Mouse (Mus musculus) forebrain, postnatal 0 days (tissue): Measurements from ENCODE around the gene Slc1a1. TPM values are rescaled to one million over a fixed set of nuclear protein-coding genes. Genes with fewer than 3 reads are reported as not detected.

Experiments
- ATAC-seq: fragments of 200-750 bp; cut with Nextera tagmentation; 2 replicates; pipeline ENCODE4 v1.8.0; 2017; ENCODE audit warnings: mild to moderate bottlenecking, moderate library complexity
- DNase-seq: peaks from one replicate; pipeline ENCODE4 v3.0.0-alpha.2; 2015
- H3K27ac ChIP-seq: fragments of 300-500 bp; sonication (generic); 2 replicates; pipeline ENCODE4 v1.5.1; 2014; ENCODE audit warnings: low read depth, mild to moderate bottlenecking, antibody characterized with exemption, low read length, moderate library complexity, mixed read lengths
- H3K27me3 ChIP-seq: fragments of 300-500 bp; sonication (generic); 2 replicates; pipeline ENCODE4 v1.6.1; 2014; ENCODE audit warnings: mild to moderate bottlenecking, low read length, mixed read lengths; ENCODE audit not compliant: insufficient read depth
- H3K36me3 ChIP-seq: fragments of 300-500 bp; sonication (generic); 2 replicates; pipeline ENCODE4 v1.6.1; 2014; ENCODE audit warnings: mild to moderate bottlenecking, moderate library complexity; ENCODE audit not compliant: insufficient read depth
- H3K4me1 ChIP-seq: fragments of 300-500 bp; sonication (generic); 2 replicates; pipeline ENCODE4 v1.6.1; 2014; ENCODE audit warnings: antibody characterized with exemption; ENCODE audit not compliant: insufficient read depth
- H3K4me2 ChIP-seq: fragments of 300-500 bp; sonication (generic); 2 replicates; pipeline ENCODE4 v1.6.1; 2014; ENCODE audit warnings: low read depth, mild to moderate bottlenecking, moderate library complexity
- H3K4me3 ChIP-seq: fragments of 300-500 bp; sonication (generic); 2 replicates; pipeline ENCODE4 v1.5.1; 2014; ENCODE audit warnings: low read depth, low read length, mixed read lengths
- H3K9ac ChIP-seq: fragments of 300-500 bp; sonication (generic); 2 replicates; pipeline ENCODE4 v1.6.1; 2014; ENCODE audit warnings: mild to moderate bottlenecking
- H3K9me3 ChIP-seq: fragments of 300-500 bp; sonication (generic); 2 replicates; pipeline ENCODE4 v1.6.1; 2016; ENCODE audit warnings: low read length
- CTCF ChIP-seq: sonication (generic); IDR thresholded peaks from 2 replicates; pipeline ENCODE4 v1.5.1; 2016; ENCODE audit warnings: antibody characterized with exemption, control low read depth, low read depth
- WGBS: fragments of 180-500 bp; shearing (Covaris S2); extraction: QIAGEN DNeasy Blood & Tissue Kit; methylation state at CpG from one replicate; pipeline ENCODE4 v1.1.7; 2014; 5-methylcytosine and 5-hydroxymethylcytosine counted together
- polyA plus RNA-seq: library from polyadenylated mRNA; unstranded; fragments of >200 nt; fragmentation: Nextera tagmentation; extraction: Ambion mirVana; gene quantifications from 2 replicates; pipeline ENCODE4 v1.2.1, GENCODE M21; 2015
- total RNA-seq: library from RNA; depleted of rRNA; stranded (reverse); fragments of >200 nt; gene quantifications from 2 replicates; pipeline ENCODE4 v1.2.3, GENCODE M21; 2014; rRNA removed

Gene Slc1a1
- total RNA-seq: 74.2 and 78.0 TPM in 2 replicates
- 34.9 and 49.2 TPM in 2 replicates for polyA plus RNA-seq

DNA sequence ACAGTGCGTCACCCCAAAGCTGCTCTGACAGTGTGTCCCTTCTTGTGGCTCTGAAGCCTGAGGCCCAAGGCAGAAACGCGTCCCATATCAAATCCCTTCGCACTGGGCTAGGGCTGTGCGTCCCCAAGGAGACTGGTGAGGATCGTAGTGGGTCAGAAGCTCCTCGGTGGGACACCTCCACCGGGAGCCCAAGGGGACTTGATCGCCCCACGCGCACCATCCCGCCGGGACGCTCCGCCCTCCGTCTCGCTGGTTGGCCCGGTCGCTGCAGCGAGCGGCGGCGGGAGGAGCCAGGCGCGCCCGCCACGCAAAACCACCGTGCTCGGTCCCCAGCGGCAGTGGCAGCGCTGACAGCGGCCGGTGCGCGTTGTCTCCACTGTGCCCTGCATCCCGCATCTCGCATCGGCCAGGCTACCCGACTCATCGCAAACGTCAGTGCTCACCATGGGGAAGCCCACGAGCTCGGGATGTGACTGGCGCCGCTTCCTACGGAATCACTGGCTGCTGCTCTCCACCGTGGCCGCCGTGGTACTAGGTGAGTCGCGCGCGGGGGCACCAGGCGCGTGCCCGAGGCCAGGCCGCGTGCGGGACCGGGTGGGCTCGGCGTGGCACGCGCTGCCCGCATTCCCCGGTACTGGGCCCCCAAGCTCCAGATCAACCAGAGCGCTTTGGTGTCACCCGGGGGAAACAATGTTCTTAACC lies at the start of gene Slc1a1:
TSS of gene Slc1a1 (plus strand) at position 252 of the 702 bp plus-strand sequence.
- DNase-seq (peak; percentile 89), ATAC-seq (peak; percentile 96)
- Histone ChIP-seq H3K4me1 (peaks cover 9% of the 10 kb centered on the region), H3K27ac (peak within 1 kb of the TSS; percentile 69), H3K9me3 (no peaks in the 10 kb centered on the region), H3K9ac (peak within 1 kb of the TSS; percentile 79), H3K27me3 (no peaks in the 10 kb centered on the region), H3K4me2 (peak within 1 kb of the TSS; percentile 65), H3K36me3 (no peaks in the 10 kb centered on the region), H3K4me3 (peak within 1 kb of the TSS; percentile 66)
- peak; percentile 52 for TF ChIP-seq CTCF
- WGBS: under 1% methylated on average over 66 of the region's 68 CpGs

DNA sequence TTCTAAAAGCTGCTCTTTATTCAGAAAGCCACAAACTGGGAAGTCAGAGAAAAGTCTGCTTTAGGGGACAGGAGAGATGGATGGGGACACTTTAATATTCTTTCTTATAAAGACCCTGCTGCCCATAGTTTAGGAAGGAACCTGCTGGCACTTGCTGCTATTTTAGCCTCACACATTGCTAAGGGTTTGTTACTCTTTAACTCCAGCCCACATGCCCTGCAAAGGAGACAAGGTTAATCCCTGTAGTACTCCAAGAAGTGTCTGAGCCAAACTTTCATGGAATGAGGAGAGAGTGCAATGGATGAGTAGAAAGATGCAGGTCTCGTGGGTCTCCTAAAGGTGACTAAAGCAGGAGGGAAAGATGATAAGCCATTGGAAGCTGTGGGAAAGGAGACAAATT lies 44.7 kb upstream of the Slc1a1 start:
- no peak overlapping the region for H3K9ac ChIP-seq
- H3K4me3 ChIP-seq: no peak overlapping the region
- H3K27me3 ChIP-seq: no peaks in the 10 kb centered on the region
- DNase-seq (no peak), ATAC-seq (no peak)
- no peak overlapping the region for H3K27ac ChIP-seq
- H3K4me1 ChIP-seq: no peaks in the 10 kb centered on the region
- H3K4me2 ChIP-seq: no peak overlapping the region
- WGBS: 79% methylated on average over 1 of the region's 1 CpGs
- TF ChIP-seq CTCF: no peak
- H3K36me3 ChIP-seq: no peaks in the 10 kb centered on the region
- no peaks in the 10 kb centered on the region for H3K9me3 ChIP-seq

DNA sequence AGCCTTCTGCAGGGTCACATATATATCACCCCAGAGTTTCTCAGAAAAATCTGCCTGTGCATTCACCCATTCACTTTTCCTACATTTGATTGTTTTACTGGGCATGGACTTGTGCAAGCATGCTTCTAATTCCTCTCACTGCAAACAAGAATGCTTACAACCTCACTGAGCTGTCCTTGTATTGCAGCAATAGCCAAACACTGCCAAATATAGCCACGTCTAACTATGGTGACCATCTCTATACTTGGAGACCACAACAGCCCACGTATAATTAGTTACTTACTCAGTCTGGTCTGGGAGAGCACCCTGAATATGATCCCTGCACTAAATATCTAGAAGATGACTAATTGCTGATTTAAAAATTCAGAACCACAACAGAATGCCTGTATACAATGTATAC lies 41.5 kb upstream of the Slc1a1 start:
- ATAC-seq: no peak
- Histone ChIP-seq H3K9me3 (no peaks in the 10 kb centered on the region), H3K4me1 (peaks cover 9% of the 10 kb centered on the region; the same call in 1 of the 2 replicates), H3K36me3 (no peaks in the 10 kb centered on the region), H3K9ac (no peak overlapping the region), H3K4me2 (no peak overlapping the region), H3K27me3 (no peaks in the 10 kb centered on the region), H3K4me3 (no peak overlapping the region), H3K27ac (no peak overlapping the region)
- no peak for DNase-seq
- no peak for TF ChIP-seq CTCF
- 41% methylated on average over 2 of the region's 2 CpGs for WGBS

DNA sequence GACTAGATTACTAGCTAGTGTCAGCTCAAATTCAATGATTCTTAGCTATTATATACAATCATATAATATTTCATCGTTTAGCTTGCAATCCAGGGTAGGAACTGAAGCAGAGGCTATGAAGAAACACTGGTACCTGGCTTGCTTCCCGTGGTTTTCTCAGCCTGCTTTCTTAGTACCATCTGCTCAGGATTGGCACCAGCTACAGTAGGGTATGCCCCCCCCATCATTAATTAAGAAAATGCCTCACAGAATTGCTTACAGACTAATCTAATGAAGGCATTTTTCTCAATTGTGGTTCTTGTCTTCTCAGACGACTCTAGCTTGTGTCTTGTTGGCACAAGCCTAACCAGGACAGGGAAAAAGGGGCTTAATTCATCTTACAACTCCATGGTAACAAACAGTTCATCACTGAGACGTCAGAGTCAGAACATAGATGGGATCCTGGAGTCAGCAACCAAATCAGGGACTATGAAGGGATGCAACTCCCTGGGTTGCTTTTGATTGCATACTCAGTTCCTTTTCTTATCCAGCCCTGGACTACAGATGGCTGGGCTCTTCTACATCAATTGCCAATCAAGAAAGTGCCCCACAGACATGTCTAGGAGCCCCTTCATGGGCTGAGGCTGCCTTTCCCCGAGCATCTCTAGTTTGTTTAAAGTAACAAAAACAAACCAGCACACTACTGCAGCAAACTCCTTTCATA lies 38.6 kb upstream of the Slc1a1 start:
- Histone ChIP-seq H3K9ac (no peak overlapping the region), H3K27me3 (no peaks in the 10 kb centered on the region), H3K4me1 (peaks cover 9% of the 10 kb centered on the region; the same call in 1 of the 2 replicates), H3K36me3 (no peaks in the 10 kb centered on the region), H3K4me2 (no peak overlapping the region), H3K27ac (peak overlapping the region; percentile 35; the same call in 1 of the 2 replicates), H3K4me3 (no peak overlapping the region), H3K9me3 (no peaks in the 10 kb centered on the region)
- WGBS: 33% methylated on average over 5 of the region's 5 CpGs
- DNase-seq: peak; percentile 71
- peak; percentile 73; the same call in 1 of the 2 replicates for ATAC-seq
- no peak for TF ChIP-seq CTCF

DNA sequence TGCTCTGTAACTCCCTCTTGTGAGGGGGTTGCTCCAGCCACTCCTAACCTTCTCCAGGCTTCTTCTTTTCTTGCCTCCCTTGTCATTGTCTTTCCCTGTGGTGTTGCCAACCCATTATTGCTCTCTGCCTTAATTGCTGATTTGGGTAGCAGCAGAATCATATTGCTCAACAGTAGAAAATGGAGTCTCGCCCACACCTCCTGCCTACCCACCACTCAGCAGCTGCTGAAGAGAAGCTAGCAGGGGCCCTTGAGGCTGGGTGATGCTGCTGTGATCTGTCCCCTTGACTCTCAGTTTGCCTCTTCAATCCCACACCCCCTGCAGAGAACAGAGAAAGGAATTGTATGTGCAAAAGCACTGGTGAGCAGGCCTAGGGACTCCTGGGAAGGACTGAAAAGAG lies 37.9 kb upstream of the Slc1a1 start:
- Histone ChIP-seq H3K4me1 (peaks cover 9% of the 10 kb centered on the region; the same call in 1 of the 2 replicates), H3K36me3 (no peaks in the 10 kb centered on the region), H3K9ac (no peak overlapping the region), H3K4me3 (no peak overlapping the region), H3K27me3 (no peaks in the 10 kb centered on the region), H3K27ac (0 out of 2 replicates have a peak overlapping the region, but pooled peaks have one; percentile 2), H3K9me3 (no peaks in the 10 kb centered on the region), H3K4me2 (no peak overlapping the region)
- WGBS: 68% methylated on average over 1 of the region's 1 CpGs
- no peak for TF ChIP-seq CTCF
- ATAC-seq (no peak), DNase-seq (no peak)

DNA sequence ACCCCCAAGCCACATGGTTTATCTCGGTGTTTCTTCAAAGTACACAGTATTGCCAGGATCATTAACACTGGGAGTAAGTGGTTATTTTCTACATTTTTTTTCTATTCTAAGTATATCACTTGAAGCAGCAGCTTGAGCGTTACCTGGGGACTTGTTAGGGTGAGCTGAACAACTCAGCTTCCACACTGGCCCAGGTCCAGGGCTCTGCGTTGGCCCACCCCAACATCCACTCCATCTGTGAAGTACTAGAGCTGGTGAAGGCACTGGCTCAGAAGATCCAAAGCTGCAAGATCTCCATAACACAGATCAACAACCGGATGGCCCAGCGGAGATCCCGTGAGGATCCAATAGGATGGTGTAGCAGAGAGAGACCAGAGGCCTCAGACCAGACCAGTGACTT lies 37.2 kb upstream of the Slc1a1 start:
- H3K9me3 ChIP-seq: no peaks in the 10 kb centered on the region
- H3K27me3 ChIP-seq: no peaks in the 10 kb centered on the region
- DNase-seq (no peak), ATAC-seq (no peak)
- peaks cover 9% of the 10 kb centered on the region; the same call in 1 of the 2 replicates for H3K4me1 ChIP-seq
- TF ChIP-seq CTCF: no peak
- no peak overlapping the region for H3K4me2 ChIP-seq
- H3K4me3 ChIP-seq: no peak overlapping the region
- no peak overlapping the region for H3K27ac ChIP-seq
- WGBS: 78% methylated on average over 6 of the region's 6 CpGs
- no peaks in the 10 kb centered on the region for H3K36me3 ChIP-seq
- no peak overlapping the region for H3K9ac ChIP-seq

DNA sequence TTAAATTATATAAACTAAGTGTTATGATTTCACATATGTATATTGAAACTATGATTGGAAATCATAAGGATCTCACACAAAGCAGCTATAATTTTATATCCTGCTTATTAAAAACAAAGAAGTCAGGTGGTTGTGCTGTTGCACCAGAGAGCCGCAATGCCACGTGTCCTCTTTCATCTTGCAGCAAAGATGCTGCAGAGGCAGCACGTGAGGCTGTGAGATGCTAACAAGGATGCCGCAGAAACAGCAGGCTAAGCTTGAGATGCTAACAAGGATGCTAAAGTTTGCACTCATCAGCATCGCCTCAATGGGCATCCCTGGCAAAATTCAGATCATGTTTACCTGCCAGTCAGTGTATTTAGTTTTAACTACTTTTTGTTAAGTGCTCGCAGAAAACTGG lies 34.4 kb upstream of the Slc1a1 start:
- Histone ChIP-seq H3K9ac (no peak overlapping the region), H3K4me3 (no peak overlapping the region), H3K27me3 (no peaks in the 10 kb centered on the region), H3K27ac (0 out of 2 replicates have a peak overlapping the region, but pooled peaks have one; percentile 4), H3K4me1 (peaks cover 9% of the 10 kb centered on the region; the same call in 1 of the 2 replicates), H3K36me3 (no peaks in the 10 kb centered on the region), H3K9me3 (no peaks in the 10 kb centered on the region), H3K4me2 (no peak overlapping the region)
- no peak for TF ChIP-seq CTCF
- ATAC-seq (peak; percentile 75), DNase-seq (peak; percentile 57)
- WGBS: 25% methylated on average over 6 of the region's 6 CpGs
